Mouse (Mus musculus) adrenal gland, postnatal 14 days (tissue): ENCODE measurements around the gene Angel2. TPM values are rescaled to one million over a fixed set of nuclear protein-coding genes. Genes with fewer than 3 reads are reported as not detected.
A peak's percentile ranks its signal among the peaks of the same experiment; 100 is the strongest.
"Not testable (repeated sequence)": the region's sequence is repeated elsewhere in the genome, so short reads cannot be mapped to it uniquely, and the experiment has no call there.

Experiments
- DNase-seq: peaks from one replicate; pipeline ENCODE4 v3.0.0; 2021; ENCODE audit warnings: mixed read lengths
- long read RNA-seq, 2 experiments: library from polyadenylated mRNA; stranded (forward); transcript quantifications; one replicate each; pipeline ENCODE4 v2.0.0; 2021
- total RNA-seq: library from RNA; stranded (reverse); gene quantifications from 2 replicates; pipeline ENCODE4 v1.2.3, GENCODE M21; 2021

Angel2 gene
- 46.6 and 46.7 TPM in 2 replicates for total RNA-seq
- long read RNA-seq, experiment 1, transcript Angel2-202 (9 exons, 3,714 nt) = major isoform, 16 of 90 reads
- long read RNA-seq, experiment 1, partial matches to known transcripts = 1 of 90 reads
- long read RNA-seq, experiment 1, other reads (novel, unspliced or antisense) = 72 of 90 reads
- long read RNA-seq, experiment 2, transcript Angel2-202 (9 exons, 3,714 nt) = major isoform, 7 of 58 reads
- long read RNA-seq, experiment 2, partial matches to known transcripts = 0 of 58 reads
- long read RNA-seq, experiment 2, other reads (novel, unspliced or antisense) = 51 of 58 reads

DNA sequence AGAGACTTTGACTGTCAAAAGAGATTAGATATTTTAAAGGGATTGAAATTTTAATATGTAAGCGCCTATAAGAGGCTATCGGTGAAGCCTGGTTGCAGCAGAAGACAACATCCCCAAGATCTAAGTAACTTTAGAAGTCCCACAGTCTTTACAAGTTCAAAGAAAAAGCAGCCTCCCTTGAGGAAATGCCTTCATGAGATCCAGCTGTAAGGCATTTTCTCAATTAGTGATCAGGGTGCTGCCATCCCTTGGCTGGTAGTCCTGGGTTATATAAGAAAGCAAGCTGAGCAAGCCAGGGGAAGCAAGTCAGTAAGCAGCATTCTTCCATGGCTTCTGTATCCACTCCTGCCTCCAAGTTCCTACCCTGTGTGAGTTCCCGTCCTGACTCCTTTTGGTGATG lies at the start of gene Angel2:
Angel2 (plus strand) TSS at position 301 of the 400 bp plus-strand sequence.
- not testable (repeated sequence) for DNase-seq

DNA sequence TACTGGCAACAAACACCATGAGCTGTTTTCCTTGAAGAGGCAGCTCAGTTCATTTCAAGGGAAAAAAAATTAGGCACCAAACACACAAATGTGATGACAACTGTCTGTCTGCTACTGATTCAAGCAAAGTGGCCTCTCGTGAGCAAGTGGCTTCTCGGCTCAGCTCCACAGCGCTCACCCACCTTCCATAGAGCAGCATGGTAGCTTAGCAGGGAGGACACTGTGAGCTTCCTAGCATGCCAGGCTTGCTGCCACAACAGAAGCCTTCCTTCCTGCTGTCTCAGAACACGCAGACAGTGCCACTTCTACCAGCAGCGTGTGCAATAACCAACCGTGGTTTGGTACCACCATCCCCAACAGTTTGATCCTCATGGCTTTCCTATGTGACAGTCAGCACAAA lies 49.2 kb upstream of the Angel2 start:
- DNase-seq = no peak

DNA sequence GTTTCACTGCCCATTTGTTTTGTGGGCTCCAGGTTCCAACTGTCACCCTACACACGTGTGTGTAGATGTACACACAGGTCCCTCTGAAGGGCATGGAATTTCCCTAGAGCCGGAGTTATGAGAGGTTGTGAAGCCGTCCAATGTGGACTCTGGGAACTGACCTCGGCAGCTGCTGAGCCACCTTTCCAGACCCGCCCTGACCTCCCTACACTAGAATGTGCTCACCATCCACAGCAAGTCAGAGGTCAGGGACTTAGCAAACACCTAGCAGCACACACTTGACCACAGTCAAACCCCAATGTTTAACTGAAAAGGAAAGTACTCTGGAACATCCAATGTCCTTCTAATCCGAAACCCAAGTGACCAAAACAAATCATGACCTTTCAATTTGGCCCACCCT lies 44.3 kb upstream of the Angel2 start:
- DNase-seq = no peak

DNA sequence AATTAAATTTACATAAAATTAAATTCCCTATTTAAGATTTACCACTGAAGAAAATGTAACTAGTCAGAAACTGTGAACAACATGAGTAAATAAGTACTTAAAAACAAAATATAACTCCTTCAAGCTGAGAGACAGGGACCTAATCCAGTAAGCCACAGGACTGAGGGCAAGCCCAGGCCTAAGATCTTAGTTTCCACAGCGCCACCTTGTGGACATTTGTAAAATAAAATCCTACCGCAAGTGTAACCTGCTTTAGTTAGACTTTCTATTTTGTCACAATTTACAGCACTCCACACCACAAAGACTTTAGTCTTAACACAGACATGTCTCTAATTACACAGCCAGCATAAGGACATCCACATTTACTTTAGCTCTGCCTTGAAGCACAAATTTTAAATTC lies 43.5 kb upstream of the Angel2 start:
- DNase-seq = peak; percentile 75

DNA sequence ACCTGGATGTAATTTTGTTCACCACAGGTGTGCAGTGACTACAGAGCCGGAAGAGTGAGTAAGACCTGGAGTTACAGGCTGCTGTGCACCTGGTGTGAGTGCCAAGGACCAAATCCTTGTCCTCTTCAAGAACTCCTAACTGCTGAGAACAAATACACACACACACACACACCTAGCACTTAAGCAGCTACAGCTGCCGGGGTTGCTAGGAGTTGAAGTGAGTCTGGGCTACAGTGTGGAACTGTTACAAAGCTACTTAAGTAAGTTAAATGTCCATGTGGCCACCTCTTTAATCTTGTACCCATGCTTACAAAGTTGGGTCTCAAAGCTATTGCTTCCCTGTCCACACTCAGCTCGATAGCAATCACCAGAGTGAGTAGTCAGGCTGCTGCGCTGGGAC lies 38.9 kb upstream of the Angel2 start:
- DNase-seq = no peak

DNA sequence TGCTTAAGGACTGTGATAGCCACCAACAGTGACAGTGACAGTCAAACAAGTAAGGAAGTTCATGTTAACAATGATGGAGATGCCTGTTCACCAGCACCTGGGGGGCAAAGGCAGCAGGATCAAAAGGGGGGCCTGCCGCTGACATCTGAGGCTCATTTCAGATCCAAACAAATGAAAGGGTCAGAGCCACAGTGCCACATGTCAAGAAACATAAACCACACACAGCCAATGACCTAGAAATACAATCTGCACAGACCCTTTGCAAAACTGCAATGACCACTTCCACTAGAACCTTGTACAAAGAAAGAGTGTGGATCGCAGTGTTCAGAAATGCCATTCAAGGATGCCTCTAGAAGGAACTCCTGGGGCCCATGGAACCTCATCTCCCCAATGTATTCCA lies 36.9 kb upstream of the Angel2 start:
- DNase-seq = no peak

DNA sequence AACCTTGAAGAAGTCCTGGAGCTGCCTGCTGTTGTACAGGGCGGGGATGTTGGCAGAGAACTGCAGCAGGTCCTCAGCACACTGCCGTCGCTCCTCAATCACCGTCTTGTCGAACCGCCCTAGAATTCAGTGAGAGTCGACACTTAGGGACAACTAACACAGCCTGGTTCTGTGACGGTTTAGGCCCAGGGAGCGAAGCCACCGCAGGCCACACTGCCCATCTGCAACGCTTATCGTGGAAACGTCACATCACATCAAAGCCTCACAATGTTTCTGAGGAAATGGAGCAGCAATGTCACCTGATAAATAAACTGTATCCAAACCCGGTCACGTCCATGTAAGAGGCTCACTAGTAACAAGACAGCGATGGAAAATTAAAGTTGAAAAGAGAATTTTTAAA lies 36.3 kb upstream of the Angel2 start:
- DNase-seq = no peak

DNA sequence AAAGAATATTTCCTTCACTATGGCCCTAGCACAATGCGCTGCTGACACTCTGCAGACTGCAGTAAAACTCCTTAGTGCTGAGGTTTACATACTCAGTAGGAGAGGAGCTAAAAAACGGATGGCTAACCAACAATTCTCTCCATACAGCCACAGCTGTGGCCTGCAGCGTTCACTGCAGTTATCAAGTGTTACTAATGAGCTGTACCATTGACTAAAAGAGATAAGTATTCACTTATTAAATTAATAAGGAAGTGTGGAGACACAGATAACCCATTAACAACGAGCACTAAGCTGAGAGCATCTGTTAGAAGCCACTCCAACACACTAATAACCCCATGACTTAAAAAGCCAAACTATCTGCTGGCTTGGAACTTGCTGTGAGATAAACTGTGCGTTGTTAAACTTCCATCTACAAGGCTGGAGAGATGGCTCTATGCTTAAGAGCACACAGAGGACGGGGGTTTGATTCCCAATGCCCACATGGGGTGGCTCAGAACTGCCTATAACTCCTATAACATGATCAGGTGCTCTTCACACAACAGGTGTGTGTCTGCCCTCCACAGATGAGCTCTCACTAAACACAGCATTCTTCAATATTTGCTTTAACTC lies 31.2 kb upstream of the Angel2 start:
- DNase-seq = no peak

DNA sequence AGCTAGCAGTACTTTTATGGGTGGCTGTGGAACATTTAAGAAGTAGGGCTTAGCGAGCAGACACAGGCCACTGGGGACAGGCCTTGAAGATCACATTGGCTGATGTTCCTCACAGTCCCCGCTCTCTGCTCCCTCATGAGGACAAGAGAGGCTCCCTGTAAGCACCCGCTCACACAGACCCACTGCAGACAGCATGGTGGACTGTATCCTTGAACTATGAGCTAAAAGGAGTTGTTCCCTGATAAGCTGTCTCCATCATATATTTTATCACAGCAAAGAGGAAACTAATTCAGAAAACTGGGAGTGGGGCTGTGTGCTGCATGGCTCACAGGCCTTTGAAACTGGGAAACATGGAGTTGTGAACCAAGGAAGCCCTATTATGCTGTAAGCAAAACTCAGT lies 26.7 kb upstream of the Angel2 start:
- no peak for DNase-seq

DNA sequence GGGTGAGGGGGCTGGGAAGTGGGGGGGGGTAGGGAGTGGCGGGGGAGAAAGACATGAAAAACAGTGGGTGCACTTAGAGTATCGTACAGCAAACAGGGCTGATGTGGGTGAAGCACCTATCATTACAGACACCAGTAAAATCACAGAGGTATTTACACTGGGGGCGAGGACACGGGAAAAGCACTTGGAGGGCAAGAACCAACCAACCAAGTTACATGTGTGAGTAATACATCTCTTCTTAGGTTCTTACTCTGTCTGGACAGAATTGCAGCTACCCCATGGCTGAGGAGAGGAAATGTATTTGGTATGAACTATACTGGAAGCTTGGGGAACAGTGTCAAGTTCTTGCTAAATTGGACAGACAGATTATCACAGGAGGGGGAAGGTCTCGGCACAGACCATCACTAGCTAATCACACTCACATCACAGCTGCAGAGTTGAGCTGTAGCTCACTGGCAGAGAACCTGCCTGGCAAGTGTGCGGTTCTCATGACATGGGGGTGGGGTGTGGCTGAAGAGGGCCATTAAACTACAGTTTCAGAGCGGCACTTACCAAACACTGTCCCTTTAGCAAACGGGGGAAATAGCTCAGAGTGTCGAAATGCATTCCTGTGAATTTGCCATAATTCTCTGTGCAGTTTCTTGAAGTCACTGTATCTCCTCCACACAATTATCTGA lies 25.9 kb upstream of the Angel2 start:
- DNase-seq = peak; percentile 35

DNA sequence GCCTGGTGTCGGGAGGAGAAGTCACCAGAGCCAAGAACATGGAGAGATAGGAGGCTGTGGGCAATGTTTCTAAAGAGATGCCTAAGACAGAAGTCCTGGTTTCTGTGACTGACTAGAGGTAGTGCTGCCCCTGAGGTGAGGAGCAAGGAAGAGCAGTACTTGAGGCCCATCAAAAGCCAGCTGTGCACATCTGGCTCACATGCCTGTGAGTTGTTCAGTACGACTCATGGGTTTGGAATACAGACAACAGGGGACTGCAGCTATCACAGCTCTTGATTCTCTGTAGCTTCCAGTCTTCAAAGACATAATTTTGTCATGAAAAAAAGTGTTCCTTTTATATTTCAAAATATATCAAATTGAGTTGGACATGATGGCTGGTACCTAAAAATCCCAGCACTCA lies 23.8 kb upstream of the Angel2 start:
- DNase-seq = no peak

DNA sequence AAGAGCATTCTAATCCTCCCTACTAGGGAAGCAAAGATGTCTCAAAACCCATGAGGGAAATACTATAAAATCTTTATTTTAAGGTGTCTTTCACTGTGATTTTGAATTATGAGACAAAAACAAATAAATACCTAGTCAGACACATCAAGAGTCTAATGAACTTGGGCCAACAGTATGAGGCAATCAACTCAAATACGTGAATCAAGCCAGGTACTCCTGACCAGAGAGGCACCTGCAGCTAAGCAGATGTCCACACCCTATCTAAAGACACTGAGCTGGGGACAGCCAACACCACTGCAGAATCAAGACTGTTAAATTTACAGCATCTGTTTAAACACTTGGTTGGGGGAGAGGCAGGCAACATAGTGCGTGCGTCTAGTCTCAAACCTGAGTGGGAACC lies 20.8 kb upstream of the Angel2 start:
- DNase-seq = no peak

DNA sequence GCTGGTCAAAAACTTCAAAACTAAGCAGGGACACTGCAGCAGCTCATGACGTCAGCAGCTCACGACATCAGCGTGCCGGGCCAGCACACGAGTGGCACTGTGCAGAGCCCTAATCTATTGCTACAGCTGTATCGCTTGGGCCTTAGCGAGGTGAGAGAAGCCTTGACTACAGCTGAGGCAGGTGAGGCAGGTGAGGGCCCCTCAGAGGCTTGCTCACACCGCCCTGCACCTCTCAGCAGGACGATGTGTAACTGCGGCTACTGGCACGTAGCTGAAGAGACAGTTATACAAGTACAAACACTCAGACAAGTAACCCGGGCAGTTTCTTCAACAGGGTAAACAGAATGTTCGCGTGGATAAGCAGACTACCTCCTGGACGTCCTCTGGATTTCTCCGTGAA lies 20.2 kb upstream of the Angel2 start:
- no peak for DNase-seq

DNA sequence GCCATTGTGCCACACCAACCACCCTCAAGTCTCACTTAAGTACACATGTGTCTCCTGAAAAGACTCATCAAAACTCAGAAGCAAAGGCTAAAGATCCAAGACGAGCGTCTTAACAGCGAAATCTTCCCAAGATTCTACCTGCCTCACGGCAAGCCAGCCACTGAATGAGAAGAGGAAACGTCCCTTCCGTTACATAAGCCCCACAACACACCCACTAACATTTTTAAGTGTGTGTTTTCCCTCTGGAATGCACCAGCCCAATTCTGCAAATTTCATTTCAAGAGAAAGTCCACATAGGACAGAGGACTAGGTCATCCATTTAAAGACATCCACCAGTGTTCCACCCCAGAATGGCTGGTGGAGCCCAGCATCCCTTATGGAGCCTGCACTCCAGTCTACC lies 14.1 kb upstream of the Angel2 start:
- DNase-seq = no peak

DNA sequence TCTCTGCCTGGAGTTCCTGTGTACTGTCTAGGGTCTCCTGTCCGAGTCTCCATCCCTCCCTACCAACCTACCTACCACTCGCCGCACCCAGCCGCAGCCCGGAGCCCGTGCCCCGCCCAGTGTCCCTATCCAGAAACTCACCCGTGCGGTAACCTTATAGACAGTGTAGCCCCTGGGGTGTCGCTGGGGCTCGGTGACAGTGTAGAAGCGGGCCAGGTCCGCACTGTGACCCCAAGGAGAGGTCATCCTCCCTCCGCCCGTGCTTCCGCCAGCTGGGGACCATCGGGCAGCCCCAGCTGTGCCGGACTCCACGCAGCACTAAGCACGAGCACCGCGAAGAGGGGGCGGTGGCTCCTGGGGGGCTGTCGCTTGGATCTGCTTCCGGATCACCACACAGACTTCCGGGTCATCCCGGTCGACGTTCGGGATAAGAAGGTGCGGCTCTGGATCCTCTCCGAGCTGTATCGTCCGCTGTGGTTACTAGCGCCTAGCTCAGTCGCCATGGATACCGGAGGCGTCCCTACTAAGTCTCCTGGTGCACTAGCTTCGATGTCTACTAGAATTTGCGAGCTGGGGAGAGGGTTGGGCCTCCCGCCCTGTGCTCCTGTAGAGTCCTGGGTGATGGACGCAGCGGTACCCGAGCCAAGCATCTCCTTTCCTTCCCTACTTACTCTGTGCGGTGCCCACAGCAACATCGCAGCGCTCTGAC lies 13.3 kb upstream of the Angel2 start, which contains the start of gene Rps6kc1:
Rps6kc1 (minus strand) TSS at position 356 of the 709 bp plus-strand sequence.
- DNase-seq = peak; percentile 90

DNA sequence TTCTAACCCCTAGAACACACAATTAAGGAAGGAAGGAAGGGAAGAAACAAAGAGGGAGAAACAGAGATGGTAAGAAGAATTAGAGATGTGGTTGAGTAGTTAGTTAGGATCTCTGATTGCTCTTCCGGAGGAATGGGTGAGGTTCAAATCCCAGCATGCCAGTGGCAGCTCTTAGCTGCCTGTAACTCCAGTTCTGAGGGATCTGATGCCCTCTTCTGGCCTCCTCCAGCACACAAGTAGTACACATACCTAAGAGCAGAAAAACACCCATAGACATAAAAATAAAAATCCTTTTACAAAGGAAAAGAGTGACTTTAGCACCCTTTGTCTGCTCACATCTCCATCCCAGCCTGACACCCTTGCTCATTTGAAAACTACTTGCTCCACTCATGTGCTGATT lies 12.3 kb upstream of the Angel2 start:
- DNase-seq = no peak

DNA sequence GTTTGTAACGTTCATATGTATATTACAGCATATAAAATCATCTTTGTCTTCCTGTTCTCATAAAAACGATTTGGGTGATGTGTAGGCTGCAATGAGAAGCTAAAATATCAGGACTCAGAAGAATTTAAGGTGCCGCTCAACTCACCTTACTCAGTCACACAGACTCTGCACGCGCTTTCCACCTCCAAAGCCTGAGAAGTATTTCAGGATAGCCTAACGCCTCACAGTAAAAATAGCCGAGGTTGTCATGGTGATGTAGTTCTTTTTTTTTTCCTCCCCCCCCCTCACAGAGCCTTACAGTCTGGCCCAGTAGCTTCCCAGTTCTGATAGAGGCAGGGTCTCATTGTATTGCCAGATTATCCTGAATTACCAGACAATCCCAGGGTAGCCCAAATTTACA lies 6.0 kb upstream of the Angel2 start:
- DNase-seq = no peak

DNA sequence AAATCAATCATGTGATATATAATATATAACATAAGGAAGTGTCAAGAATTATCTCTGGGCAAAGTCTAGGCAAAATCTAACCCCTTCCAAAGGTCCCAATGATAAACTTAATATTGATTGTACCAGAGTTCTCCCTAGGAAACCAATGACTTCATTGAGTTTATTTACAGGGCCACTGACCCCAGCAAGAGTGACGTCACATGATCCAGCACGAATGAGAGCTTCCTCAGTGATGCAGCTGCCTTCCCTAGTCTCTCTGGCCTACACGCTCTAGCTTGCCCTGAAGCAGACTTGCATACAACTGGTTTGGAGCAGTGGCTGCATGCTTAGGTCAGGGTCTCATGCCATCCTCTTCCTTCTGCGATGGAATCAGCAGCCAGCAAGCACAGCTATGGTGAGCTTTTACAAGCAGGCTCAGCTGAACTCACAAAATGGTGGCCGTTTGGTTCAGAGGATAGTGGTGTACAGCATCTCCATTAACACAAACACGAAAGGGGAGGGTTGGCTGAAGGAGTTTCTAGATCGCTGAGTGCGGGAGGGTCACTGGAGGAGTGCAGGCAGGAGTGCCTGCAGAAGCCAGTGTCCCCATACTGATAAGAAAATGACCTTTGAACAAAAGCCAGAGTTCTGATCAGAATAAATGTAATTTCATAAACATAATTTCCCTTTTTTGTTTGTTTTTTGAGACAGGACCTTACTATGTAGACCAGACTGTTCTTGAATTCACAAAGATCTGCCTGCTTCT lies 5.0 kb upstream of the Angel2 start:
- DNase-seq = no peak

DNA sequence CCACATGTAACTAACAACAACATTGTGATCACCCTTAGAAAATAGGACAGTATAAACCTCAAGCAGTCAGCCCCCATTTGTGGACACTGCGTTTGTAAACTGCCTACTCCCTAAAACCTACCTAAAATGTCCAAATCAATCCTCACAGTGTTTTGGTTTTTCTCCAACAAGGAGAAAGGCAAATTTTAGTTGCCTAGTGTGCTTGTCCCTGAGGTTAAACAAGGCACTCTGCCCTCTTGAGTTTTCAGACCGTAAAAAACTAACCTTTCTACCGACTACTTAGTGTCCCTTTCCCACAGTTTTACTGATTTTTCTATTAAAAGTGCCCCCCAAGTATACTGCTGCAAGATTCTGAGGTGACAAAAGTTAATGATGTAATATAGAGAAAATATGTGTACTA lies 2.4 kb downstream of the Angel2 start:
- DNase-seq = no peak

DNA sequence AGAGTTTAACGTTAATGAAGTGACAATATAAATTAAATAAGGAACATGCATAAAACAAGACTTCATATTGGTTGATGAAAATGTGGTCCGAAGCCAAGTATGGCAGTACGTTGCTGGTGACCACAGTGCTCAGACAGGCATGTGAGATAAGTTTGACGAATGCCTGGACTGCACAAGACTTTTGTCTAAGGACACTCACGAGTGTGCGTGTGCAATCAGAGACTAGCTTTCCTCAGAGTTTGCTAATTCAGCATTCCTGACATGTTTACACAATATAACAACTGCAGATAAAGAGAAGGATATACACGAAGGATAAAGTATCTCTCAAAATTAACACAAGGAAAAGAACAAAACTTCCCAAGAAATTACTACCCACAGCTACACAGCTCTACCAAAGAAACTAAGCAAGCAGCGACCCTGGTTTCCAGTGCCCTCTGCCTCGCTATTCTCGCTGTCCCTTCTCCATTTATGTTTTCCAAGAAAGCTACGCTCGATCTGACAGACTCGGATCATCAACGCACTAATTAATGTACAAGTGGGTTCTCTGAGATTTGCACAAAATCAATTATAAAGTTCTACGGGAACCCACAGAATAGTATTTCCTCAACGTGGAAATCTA lies 2.9 kb downstream of the Angel2 start:
- DNase-seq = peak; percentile 37

DNA sequence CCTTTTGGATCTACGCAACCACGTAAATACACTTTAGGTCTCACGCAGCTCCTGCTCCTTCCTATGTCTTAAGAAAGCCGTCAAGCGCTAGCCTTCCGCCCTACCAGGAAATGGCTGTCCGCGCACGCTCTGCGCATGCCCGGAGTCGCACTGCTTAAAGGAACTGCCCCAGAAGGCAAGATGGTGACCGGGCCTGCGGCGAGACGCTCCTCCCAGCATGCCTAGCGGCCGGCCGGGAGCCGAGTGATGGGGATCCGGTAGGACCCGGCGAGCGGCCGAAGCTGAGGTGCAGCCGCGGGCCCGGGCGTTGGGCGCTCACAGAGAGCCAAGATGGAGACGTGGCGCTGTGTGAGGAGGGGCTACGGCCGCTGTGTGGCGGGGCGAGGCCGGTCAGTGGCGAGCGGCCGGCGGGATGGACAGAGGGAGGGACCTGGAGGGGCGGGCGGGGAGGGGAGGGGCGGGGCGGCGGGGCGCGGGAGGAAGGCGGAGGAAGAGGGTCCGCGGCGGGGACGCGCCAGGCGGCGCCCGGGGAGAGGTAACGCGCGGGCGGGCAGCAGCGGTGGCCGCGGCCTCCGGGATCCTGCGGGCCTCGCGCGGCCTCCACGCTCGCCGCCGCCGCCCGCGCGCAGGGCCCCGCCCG lies 3.6 kb downstream of the Angel2 start:
- DNase-seq = peak; percentile 99
